Mouse (Mus musculus) limb, embryonic 11.5 days (tissue): ENCODE results near the gene Vmn1r196. TPM values are rescaled to one million over a fixed set of nuclear protein-coding genes. Genes with fewer than 3 reads are reported as not detected.

Experiments used
- ATAC-seq: fragments of 200-750 bp; cut with Nextera tagmentation; 2 replicates; pipeline ENCODE4 v1.8.0; 2017; ENCODE audit warnings: low read depth; ENCODE audit not compliant: insufficient number of reproducible peaks, low FRiP score, low TSS enrichment
- DNase-seq: peaks from one replicate; pipeline ENCODE4 v3.0.0-alpha.2; 2015; ENCODE audit warnings: low spot score
- H3K27ac ChIP-seq: fragments of 300-500 bp; sonication (generic); replicated peaks from 2 replicates; pipeline ENCODE4 v1.5.1; 2014; ENCODE audit warnings: low read depth, mild to moderate bottlenecking, low read length
- H3K27me3 ChIP-seq: fragments of 300-500 bp; sonication (generic); 2 replicates; pipeline ENCODE4 v1.6.1; 2014; ENCODE audit warnings: mild to moderate bottlenecking, low read length, mixed read lengths; ENCODE audit not compliant: control insufficient read depth, insufficient read depth
- H3K36me3 ChIP-seq: fragments of 300-500 bp; sonication (generic); 2 replicates; pipeline ENCODE4 v1.6.1; 2014; ENCODE audit warnings: mild to moderate bottlenecking, low read length, moderate library complexity, mixed read lengths; ENCODE audit not compliant: control insufficient read depth, insufficient read depth
- H3K4me1 ChIP-seq: fragments of 300-500 bp; sonication (generic); 2 replicates; pipeline ENCODE4 v1.6.1; 2014; ENCODE audit warnings: low read length, mixed read lengths; ENCODE audit not compliant: control insufficient read depth, insufficient read depth
- H3K4me2 ChIP-seq: fragments of 300-500 bp; sonication (generic); 2 replicates; pipeline ENCODE4 v1.6.1; 2014; ENCODE audit warnings: low read depth, mild to moderate bottlenecking, moderate library complexity; ENCODE audit not compliant: severe bottlenecking
- H3K4me3 ChIP-seq: fragments of 300-500 bp; sonication (generic); 2 replicates; pipeline ENCODE4 v1.5.1; 2014; ENCODE audit warnings: low read depth, low read length
- H3K9ac ChIP-seq: fragments of 300-500 bp; sonication (generic); 2 replicates; pipeline ENCODE4 v1.6.1; 2014; ENCODE audit warnings: mild to moderate bottlenecking, low read length
- H3K9me3 ChIP-seq: fragments of 300-500 bp; sonication (generic); 2 replicates; pipeline ENCODE4 v1.6.1; 2016; ENCODE audit warnings: low read length; ENCODE audit not compliant: control insufficient read depth
- WGBS: fragments of 180-500 bp; shearing (Covaris S2); extraction: QIAGEN DNeasy Blood & Tissue Kit; methylation state at CpG from one replicate; pipeline ENCODE4 v1.1.7; 2014; 5-methylcytosine and 5-hydroxymethylcytosine counted together
- polyA plus RNA-seq: library from polyadenylated mRNA; unstranded; fragments of >200 nt; fragmentation: Nextera tagmentation; extraction: Ambion mirVana; gene quantifications from 2 replicates; pipeline ENCODE4 v1.2.1, GENCODE M21; 2014

The Vmn1r196 gene
- polyA plus RNA-seq, 1 experiment from 2014 or later: not detected

DNA sequence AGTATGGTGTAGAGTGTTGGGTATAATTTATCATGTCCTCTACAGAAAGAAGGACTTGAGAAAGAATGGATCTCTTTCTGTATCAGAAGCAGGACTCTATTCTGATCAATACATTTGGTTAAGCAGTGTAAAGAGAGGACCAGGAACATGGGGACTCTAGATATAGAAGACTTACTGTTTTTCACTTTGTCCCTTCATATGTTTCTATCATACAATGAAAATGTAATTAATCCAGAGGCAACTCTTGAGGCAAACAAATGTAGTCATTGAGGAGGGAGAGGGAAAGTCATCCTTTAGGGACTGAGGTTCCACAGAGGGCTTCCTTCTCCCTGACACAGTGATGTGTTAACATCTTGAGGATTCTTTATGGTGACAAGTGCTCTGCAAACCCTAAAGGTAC is 34.6 kb downstream of the Vmn1r196 start, which contains the start of gene Vmn1r197:
TSS of gene Vmn1r197 (plus strand) at position 301 of the 400 bp plus-strand sequence.
- Histone ChIP-seq H3K4me1 (no peaks in the 10 kb centered on the region), H3K9me3 (no peaks in the 10 kb centered on the region), H3K27me3 (no peaks in the 10 kb centered on the region), H3K4me2 (no peak within 1 kb of the TSS), H3K36me3 (no peaks in the 10 kb centered on the region), H3K27ac (no peak within 1 kb of the TSS), H3K9ac (no peak within 1 kb of the TSS), H3K4me3 (no peak within 1 kb of the TSS)
- DNase-seq (no peak), ATAC-seq (no peak)

DNA sequence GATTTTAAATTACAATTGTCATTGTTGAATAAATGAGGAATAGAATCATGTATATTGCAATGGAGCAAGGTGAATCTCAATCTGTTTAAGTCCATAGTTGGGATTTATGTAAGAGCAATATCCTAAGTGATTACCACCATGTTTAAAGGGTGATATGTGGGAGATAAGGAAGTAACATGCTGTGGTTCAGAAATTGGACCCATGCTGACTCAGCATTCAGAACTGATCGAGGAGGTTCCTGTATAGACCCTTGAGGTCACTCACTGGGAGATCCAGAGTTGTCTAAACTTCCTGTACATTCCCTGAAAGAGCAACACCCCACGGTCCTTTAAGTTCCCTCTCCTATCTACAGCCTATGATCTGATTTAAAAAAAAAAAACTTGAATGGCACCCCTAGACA is 43.5 kb downstream of the Vmn1r196 start:
- Histone ChIP-seq H3K27me3 (no peaks in the 10 kb centered on the region), H3K36me3 (no peaks in the 10 kb centered on the region), H3K27ac (no peak overlapping the region), H3K4me1 (no peaks in the 10 kb centered on the region), H3K4me2 (no peak overlapping the region), H3K9ac (no peak overlapping the region), H3K9me3 (no peaks in the 10 kb centered on the region), H3K4me3 (no peak overlapping the region)
- no peak for DNase-seq
- 85% methylated on average over 2 of the region's 2 CpGs for WGBS
- ATAC-seq: no peak

DNA sequence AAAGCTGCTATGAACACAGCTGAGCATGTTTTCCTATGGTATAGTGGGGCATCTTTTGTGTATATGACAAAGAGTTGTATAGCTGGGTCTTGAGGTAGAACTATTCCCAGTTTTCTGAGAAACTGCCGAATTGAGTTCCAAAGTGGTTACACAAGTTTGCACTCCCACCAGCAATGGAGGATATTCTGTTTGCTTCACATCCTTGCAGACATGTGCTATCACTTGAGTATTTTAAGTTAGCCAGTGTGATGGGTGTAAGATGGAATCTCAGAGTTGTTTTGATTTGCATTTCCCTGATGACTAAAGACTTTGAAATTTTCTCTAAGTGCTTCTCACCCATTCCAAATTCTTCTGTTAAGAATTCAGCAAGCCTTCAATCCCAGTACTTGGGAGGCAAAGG is 45.8 kb downstream of the Vmn1r196 start:
- DNase-seq: no peak
- H3K4me1 ChIP-seq: no peaks in the 10 kb centered on the region
- no peak overlapping the region for H3K9ac ChIP-seq
- H3K27me3 ChIP-seq: no peaks in the 10 kb centered on the region
- no peak for ATAC-seq
- no peak overlapping the region for H3K27ac ChIP-seq
- no peaks in the 10 kb centered on the region for H3K9me3 ChIP-seq
- H3K4me3 ChIP-seq: no peak overlapping the region
- H3K36me3 ChIP-seq: no peaks in the 10 kb centered on the region
- no peak overlapping the region for H3K4me2 ChIP-seq
- WGBS: 88% methylated on average over 1 of the region's 1 CpGs

Other genes starting within 250 kb of the Vmn1r196 start
- 29.4 and 30.2 TPM in 2 replicates for gene Hist1h4i, start 248.6 kb upstream of the Vmn1r196 start, polyA plus RNA-seq
- 75.3 and 79.2 TPM in 2 replicates for gene Hist1h2ag, start 247.0 kb upstream of the Vmn1r196 start, polyA plus RNA-seq
- 18.9 and 19.9 TPM in 2 replicates for gene Hist1h2bj, start 246.7 kb upstream of the Vmn1r196 start, polyA plus RNA-seq
- not detected in 2 replicates for gene Vmn1r188, start 205.5 kb upstream of the Vmn1r196 start, polyA plus RNA-seq
- gene Vmn1r189, start 184.1 kb upstream of the Vmn1r196 start, polyA plus RNA-seq: not detected in 2 replicates
- gene Vmn1r191, start 106.0 kb upstream of the Vmn1r196 start, polyA plus RNA-seq: not detected in 2 replicates
- gene Vmn1r192, start 98.8 kb upstream of the Vmn1r196 start, polyA plus RNA-seq: not detected in 2 replicates
- not detected in 2 replicates for gene Vmn1r193, start 66.8 kb upstream of the Vmn1r196 start, polyA plus RNA-seq
- not detected in 2 replicates for gene Vmn1r194, start 45.7 kb upstream of the Vmn1r196 start, polyA plus RNA-seq
- gene Vmn1r195, start 19.4 kb upstream of the Vmn1r196 start, polyA plus RNA-seq: not detected in 2 replicates
- gene Vmn1r197, start 34.7 kb downstream of the Vmn1r196 start, polyA plus RNA-seq: not detected in 2 replicates
- gene Vmn1r198, start 60.4 kb downstream of the Vmn1r196 start, polyA plus RNA-seq: not detected in 2 replicates
- not detected in 2 replicates for gene Vmn1r199, start 89.9 kb downstream of the Vmn1r196 start, polyA plus RNA-seq
- not detected in 2 replicates for gene Vmn1r200, start 100.5 kb downstream of the Vmn1r196 start, polyA plus RNA-seq
- gene Vmn1r201, start 182.0 kb downstream of the Vmn1r196 start, polyA plus RNA-seq: not detected in 2 replicates
- not detected in 2 replicates for gene Vmn1r202, start 215.5 kb downstream of the Vmn1r196 start, polyA plus RNA-seq
- not detected in 2 replicates for gene Vmn1r203, start 228.2 kb downstream of the Vmn1r196 start, polyA plus RNA-seq